Mouse (Mus musculus) adrenal gland, postnatal 4 days (tissue): ENCODE measurements at regions not wholly inside any gene's neighbourhood (a gene's known extent, or its start where the extent isn't known, plus 50 kb on each side); places are given as distances from the start of the nearest gene placed in this dataset.

Experiments
- DNase-seq, 2 experiments: peaks; one replicate each; pipeline ENCODE4 v3.0.0; 2021 to 2022; ENCODE audit warnings: low spot score in 2 of 2, mixed read lengths in 2 of 2

GRCm38 (mm10) chr8:116141363-116141762, 363.4 kb upstream of the Dynlrb2 start:
- DNase-seq, result no peak

GRCm38 (mm10) chr8:116139934-116140333, 364.8 kb upstream of the Dynlrb2 start:
- no peak for DNase-seq

- DNase-seq, result no peak
These were observed 367.0 kb upstream of the Dynlrb2 start for GRCm38 (mm10) chr8:116137765-116138164.

- DNase-seq, result no peak
These were observed 371.3 kb upstream of the Dynlrb2 start for GRCm38 (mm10) chr8:116133503-116133902.

GRCm38 (mm10) chr8:116133084-116133483, 371.7 kb upstream of the Dynlrb2 start:
- no peak for DNase-seq

GRCm38 (mm10) chr8:116120067-116120466, 384.7 kb upstream of the Dynlrb2 start:
- DNase-seq, result no peak

- DNase-seq, result no peak
These were observed 386.9 kb upstream of the Dynlrb2 start for GRCm38 (mm10) chr8:116117919-116118318.

GRCm38 (mm10) chr8:116116625-116117024, 388.1 kb upstream of the Dynlrb2 start:
- DNase-seq, result no peak

- no peak for DNase-seq
These were observed 388.9 kb upstream of the Dynlrb2 start for GRCm38 (mm10) chr8:116115811-116116372.

- no peak for DNase-seq
These were observed 389.8 kb upstream of the Dynlrb2 start for GRCm38 (mm10) chr8:116114978-116115377.

GRCm38 (mm10) chr8:116114502-116114901, 390.3 kb upstream of the Dynlrb2 start:
- no peak for DNase-seq

- no peak for DNase-seq
These were observed 393.6 kb upstream of the Dynlrb2 start for GRCm38 (mm10) chr8:116111168-116111567.

GRCm38 (mm10) chr8:116096666-116097065, 389.1 kb upstream of the Maf start:
- no peak for DNase-seq

GRCm38 (mm10) chr8:116083156-116083555, 375.6 kb upstream of the Maf start:
- DNase-seq, result no peak

- no peak for DNase-seq
These were observed 371.3 kb upstream of the Maf start for GRCm38 (mm10) chr8:116078849-116079407.

- DNase-seq, result no peak
These were observed 363.9 kb upstream of the Maf start for GRCm38 (mm10) chr8:116071497-116071896.

GRCm38 (mm10) chr8:116069538-116069937, 361.9 kb upstream of the Maf start:
- DNase-seq, result no peak

GRCm38 (mm10) chr8:116067978-116068375, 360.4 kb upstream of the Maf start:
- no peak for DNase-seq

- no peak for DNase-seq
These were observed 359.8 kb upstream of the Maf start for GRCm38 (mm10) chr8:116067182-116067977.

- DNase-seq, result no peak
These were observed 358.3 kb upstream of the Maf start for GRCm38 (mm10) chr8:116065871-116066270.

GRCm38 (mm10) chr8:116065327-116065726, 357.7 kb upstream of the Maf start:
- DNase-seq, result no peak

- no peak for DNase-seq
These were observed 357.0 kb upstream of the Maf start for GRCm38 (mm10) chr8:116064562-116064961.

- no peak for DNase-seq
These were observed 355.9 kb upstream of the Maf start for GRCm38 (mm10) chr8:116063541-116063940.
